Mouse (Mus musculus): ENCODE measurements at regions not wholly inside any gene's neighbourhood (a gene's known extent, or its start where the extent isn't known, plus 50 kb on each side); places are given as distances from the start of the nearest gene placed in this dataset.

DNA sequence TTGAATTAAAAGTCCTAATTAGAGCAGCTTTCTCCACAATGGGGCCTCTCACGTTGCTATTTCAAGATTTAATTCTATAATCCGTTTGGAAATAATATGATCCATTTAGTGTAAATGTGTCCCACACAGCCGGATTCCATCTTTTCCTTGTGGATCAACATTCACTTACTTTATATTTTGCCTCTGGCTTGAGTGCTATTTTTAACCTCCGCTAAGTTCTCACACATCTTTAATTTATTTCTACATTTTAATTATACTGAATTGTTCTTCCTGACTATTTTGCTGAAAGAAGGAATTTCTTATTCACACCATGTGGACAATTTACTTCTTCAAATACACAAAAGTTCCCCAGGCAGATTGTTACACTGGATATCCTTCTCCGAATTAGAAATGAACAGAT is 364.7 kb upstream of the Chrm3 start:
- no peak for DNase-seq (ENCODE audit: low read depth, low spot score)
- Histone ChIP-seq H3K27me3 (ENCODE audit: control insufficient read depth in 1 of 2, insufficient read depth in 2 of 2, low read length in 2 of 2) (no peaks in the 10 kb centered on the region), H3K4me1 (ENCODE audit: control insufficient read depth in 1 of 2, insufficient read depth in 2 of 2, low read length in 2 of 2) (no peaks in the 10 kb centered on the region), H3K27ac (ENCODE audit: control insufficient read depth, low read depth, low read length) (no peak overlapping the region), H3K4me3 (ENCODE audit: control insufficient read depth in 1 of 2, insufficient read depth in 1 of 2, low read depth in 2 of 2, low read length in 2 of 2) (no peak overlapping the region), H3K9me3 (replicated peaks; ENCODE audit: insufficient read depth, low read length) (no peaks in the 10 kb centered on the region), H3K36me3 (ENCODE audit: control insufficient read depth in 1 of 2, insufficient read depth in 2 of 2, low read length in 2 of 2) (no peaks in the 10 kb centered on the region), H3K79me2 (ENCODE audit: control insufficient read depth, insufficient read depth, low read length, poor library complexity) (no peaks in the 10 kb centered on the region), H3K9ac (ENCODE audit: control insufficient read depth, low read depth, low read length, poor library complexity, severe bottlenecking) (no peak overlapping the region)
- TF ChIP-seq HCFC1 (IDR thresholded peaks at IDR 0.05; ENCODE audit: low read depth, low read length): no peak

DNA sequence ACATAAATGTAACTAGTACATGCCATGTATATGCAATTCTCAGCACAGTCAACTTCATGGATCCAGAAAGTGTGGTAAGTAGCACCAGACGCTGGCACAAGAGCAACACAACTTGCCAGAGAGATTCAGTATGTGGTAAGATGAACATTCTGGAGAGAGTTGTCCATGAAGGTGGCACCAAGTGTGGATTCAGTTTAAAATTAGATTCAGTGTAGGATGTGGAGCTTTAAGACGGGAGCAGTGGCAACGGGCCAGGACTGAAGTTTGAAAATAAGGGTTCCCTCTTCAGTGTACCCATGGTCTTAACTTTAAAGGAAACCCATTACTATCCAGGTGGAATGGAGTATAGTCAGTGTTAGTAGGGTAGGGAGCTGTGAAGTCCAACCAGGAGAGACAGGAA is 360.0 kb upstream of the Chrm3 start:
- no peak for DNase-seq (ENCODE audit: low read depth, low spot score)
- no peaks in the 10 kb centered on the region for H3K27me3 ChIP-seq (ENCODE audit: control insufficient read depth in 1 of 2, insufficient read depth in 2 of 2, low read length in 2 of 2)
- H3K4me1 ChIP-seq (ENCODE audit: control insufficient read depth in 1 of 2, insufficient read depth in 2 of 2, low read length in 2 of 2): no peaks in the 10 kb centered on the region
- no peak for TF ChIP-seq POLR2A (IDR thresholded peaks at IDR 0.05; ENCODE audit: control insufficient read depth in 1 of 2, insufficient read depth in 1 of 2, low read depth in 1 of 2, low read length in 2 of 2, poor library complexity in 1 of 2)
- TF ChIP-seq MXI1 (IDR thresholded peaks at IDR 0.05; ENCODE audit: low read depth, low read length): no peak
- no peak for TF ChIP-seq NRF1 (IDR thresholded peaks at IDR 0.05; ENCODE audit: insufficient read depth, low read depth, low read length, poor library complexity, severe bottlenecking)
- TF ChIP-seq MAFK (IDR thresholded peaks at IDR 0.05; ENCODE audit: borderline replicate concordance, low read depth, low read length): no peak
- TF ChIP-seq RCOR1 (IDR thresholded peaks at IDR 0.05; ENCODE audit: low read depth, low read length): no peak
- no peak for TF ChIP-seq HCFC1 (IDR thresholded peaks at IDR 0.05; ENCODE audit: low read depth, low read length)
- no peak overlapping the region for H3K27ac ChIP-seq (ENCODE audit: control insufficient read depth, low read depth, low read length)
- H3K4me3 ChIP-seq (ENCODE audit: control insufficient read depth in 1 of 2, insufficient read depth in 1 of 2, low read depth in 2 of 2, low read length in 2 of 2): no peak overlapping the region
- H3K79me2 ChIP-seq (ENCODE audit: control insufficient read depth, insufficient read depth, low read length, poor library complexity): no peaks in the 10 kb centered on the region
- H3K9ac ChIP-seq (ENCODE audit: control insufficient read depth, low read depth, low read length, poor library complexity, severe bottlenecking): no peak overlapping the region
- no peaks in the 10 kb centered on the region for H3K36me3 ChIP-seq (ENCODE audit: control insufficient read depth in 1 of 2, insufficient read depth in 2 of 2, low read length in 2 of 2)
- H3K9me3 ChIP-seq (replicated peaks; ENCODE audit: insufficient read depth, low read length): no peaks in the 10 kb centered on the region

DNA sequence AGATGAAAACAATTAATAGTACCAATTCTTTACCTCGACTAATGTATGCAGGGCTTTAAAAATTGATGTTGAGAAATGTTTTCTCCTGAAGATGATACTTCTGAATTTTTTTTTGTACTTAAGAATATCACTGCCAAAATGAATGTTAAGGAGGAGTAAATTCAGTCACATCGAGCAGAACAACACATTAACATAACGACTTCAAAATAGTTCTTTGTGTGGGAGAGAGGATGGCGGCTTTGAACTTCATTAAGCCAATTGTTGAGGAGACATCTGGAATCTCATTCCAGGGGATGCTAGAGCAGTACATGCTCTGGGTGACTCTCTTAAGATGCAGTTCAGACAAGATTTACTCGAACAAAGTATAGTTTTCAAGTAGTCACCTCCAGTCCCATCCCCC is 350.8 kb upstream of the Chrm3 start:
- Histone ChIP-seq H3K4me3 (ENCODE audit: control insufficient read depth in 1 of 2, insufficient read depth in 1 of 2, low read depth in 2 of 2, low read length in 2 of 2) (no peak overlapping the region), H3K4me1 (ENCODE audit: control insufficient read depth in 1 of 2, insufficient read depth in 2 of 2, low read length in 2 of 2) (no peaks in the 10 kb centered on the region), H3K79me2 (ENCODE audit: control insufficient read depth, insufficient read depth, low read length, poor library complexity) (no peaks in the 10 kb centered on the region), H3K27ac (ENCODE audit: control insufficient read depth, low read depth, low read length) (no peak overlapping the region), H3K36me3 (ENCODE audit: control insufficient read depth in 1 of 2, insufficient read depth in 2 of 2, low read length in 2 of 2) (no peaks in the 10 kb centered on the region), H3K27me3 (ENCODE audit: control insufficient read depth in 1 of 2, insufficient read depth in 2 of 2, low read length in 2 of 2) (no peaks in the 10 kb centered on the region), H3K9me3 (replicated peaks; ENCODE audit: insufficient read depth, low read length) (no peaks in the 10 kb centered on the region), H3K9ac (ENCODE audit: control insufficient read depth, low read depth, low read length, poor library complexity, severe bottlenecking) (no peak overlapping the region)
- no peak for DNase-seq (ENCODE audit: low read depth, low spot score)
- TF ChIP-seq TCF12 (IDR thresholded peaks at IDR 0.05; ENCODE audit: low read depth, low read length) (no peak), CHD1 (IDR thresholded peaks at IDR 0.05; ENCODE audit: low read depth, low read length) (no peak), MXI1 (IDR thresholded peaks at IDR 0.05; ENCODE audit: low read depth, low read length) (no peak), BHLHE40 (IDR thresholded peaks at IDR 0.05; ENCODE audit: borderline replicate concordance, low read depth, low read length) (no peak)

DNA sequence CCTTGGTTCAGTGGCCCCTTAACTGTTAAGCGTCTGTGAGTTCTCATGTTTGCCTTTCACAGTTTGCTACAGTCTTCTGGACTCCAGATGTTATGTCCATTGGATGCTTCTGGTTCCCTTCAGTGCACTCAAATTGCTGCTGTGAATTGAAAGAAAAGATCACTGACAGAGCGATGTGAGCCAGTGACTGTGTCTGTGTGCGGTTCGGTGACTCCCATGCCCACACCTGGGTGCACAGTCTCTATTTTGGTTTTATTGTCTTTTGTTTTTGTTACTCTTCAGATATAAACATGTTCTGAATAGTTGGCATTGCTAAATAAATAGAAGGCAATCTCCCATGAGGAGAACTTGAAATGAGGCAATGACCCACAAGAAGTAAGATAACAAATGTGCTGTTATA is 350.3 kb upstream of the Chrm3 start:
- Histone ChIP-seq H3K4me3 (ENCODE audit: control insufficient read depth in 1 of 2, insufficient read depth in 1 of 2, low read depth in 2 of 2, low read length in 2 of 2) (no peak overlapping the region), H3K27ac (ENCODE audit: control insufficient read depth, low read depth, low read length) (no peak overlapping the region), H3K79me2 (ENCODE audit: control insufficient read depth, insufficient read depth, low read length, poor library complexity) (no peaks in the 10 kb centered on the region), H3K9ac (ENCODE audit: control insufficient read depth, low read depth, low read length, poor library complexity, severe bottlenecking) (no peak overlapping the region), H3K4me1 (ENCODE audit: control insufficient read depth in 1 of 2, insufficient read depth in 2 of 2, low read length in 2 of 2) (no peaks in the 10 kb centered on the region), H3K9me3 (replicated peaks; ENCODE audit: insufficient read depth, low read length) (no peaks in the 10 kb centered on the region), H3K27me3 (ENCODE audit: control insufficient read depth in 1 of 2, insufficient read depth in 2 of 2, low read length in 2 of 2) (no peaks in the 10 kb centered on the region), H3K36me3 (ENCODE audit: control insufficient read depth in 1 of 2, insufficient read depth in 2 of 2, low read length in 2 of 2) (no peaks in the 10 kb centered on the region)
- DNase-seq (ENCODE audit: low read depth, low spot score): no peak
- TF ChIP-seq HCFC1 (IDR thresholded peaks at IDR 0.05; ENCODE audit: low read depth, low read length) (no peak), USF2 (IDR thresholded peaks at IDR 0.05; ENCODE audit: borderline replicate concordance in 1 of 2, insufficient read depth in 1 of 2, low read depth in 1 of 2, low read length in 2 of 2) (no peak), BHLHE40 (IDR thresholded peaks at IDR 0.05; ENCODE audit: borderline replicate concordance, low read depth, low read length) (no peak), ZKSCAN1 (IDR thresholded peaks at IDR 0.05; ENCODE audit: low read depth, low read length) (no peak), POLR2AphosphoS2 (IDR thresholded peaks at IDR 0.05; ENCODE audit: low read length) (no peak), ELF1 (IDR thresholded peaks at IDR 0.05; ENCODE audit: low read depth, low read length) (no peak), ZNF384 (IDR thresholded peaks at IDR 0.05; ENCODE audit: low read depth, low read length) (no peak), JUND (IDR thresholded peaks at IDR 0.05; ENCODE audit: low read depth, low read length) (no peak), USF1 (IDR thresholded peaks at IDR 0.05; ENCODE audit: low read depth, low read length) (no peak), MEF2A (IDR thresholded peaks at IDR 0.05; ENCODE audit: extremely low read depth, insufficient replicate concordance, low read depth, low read length, poor library complexity, severe bottlenecking) (no peak), MYC (IDR thresholded peaks at IDR 0.05; ENCODE audit: low read depth, low read length) (no peak), GABPA (IDR thresholded peaks at IDR 0.05; ENCODE audit: low read depth, low read length) (no peak), MAZ (IDR thresholded peaks at IDR 0.05; ENCODE audit: low read depth, low read length) (no peak)

Measured in MEL (cell line).